Mouse (Mus musculus): ENCODE measurements at regions not wholly inside any gene's neighbourhood (a gene's known extent, or its start where the extent isn't known, plus 50 kb on each side); places are given as distances from the start of the nearest gene placed in this dataset.

DNA sequence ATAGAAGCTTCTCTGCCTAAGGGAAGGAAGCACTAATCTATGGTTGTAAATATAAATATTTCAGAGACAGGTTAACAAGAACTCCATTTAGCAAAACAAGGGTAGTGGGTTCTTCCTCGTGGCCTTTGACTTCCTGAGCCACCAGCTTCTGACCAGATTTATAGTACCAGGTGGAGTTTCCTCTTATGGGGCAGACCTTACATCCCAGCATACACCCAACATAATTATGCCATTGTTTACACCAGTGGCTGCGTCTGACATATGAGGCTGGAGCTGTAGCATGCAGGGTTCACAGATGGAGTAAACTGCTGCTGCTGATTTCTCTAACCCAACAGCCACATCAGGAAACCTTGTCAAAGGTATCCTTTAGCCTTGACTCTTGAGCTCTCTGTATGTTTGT, 75.5 kb downstream of the Trib2 start:
- intact Hi-C loops (cut with DNase I) = no loop called here
- no peak for DNase-seq (ENCODE audit: extremely low spot score in 1 of 2, low spot score in 2 of 2)

DNA sequence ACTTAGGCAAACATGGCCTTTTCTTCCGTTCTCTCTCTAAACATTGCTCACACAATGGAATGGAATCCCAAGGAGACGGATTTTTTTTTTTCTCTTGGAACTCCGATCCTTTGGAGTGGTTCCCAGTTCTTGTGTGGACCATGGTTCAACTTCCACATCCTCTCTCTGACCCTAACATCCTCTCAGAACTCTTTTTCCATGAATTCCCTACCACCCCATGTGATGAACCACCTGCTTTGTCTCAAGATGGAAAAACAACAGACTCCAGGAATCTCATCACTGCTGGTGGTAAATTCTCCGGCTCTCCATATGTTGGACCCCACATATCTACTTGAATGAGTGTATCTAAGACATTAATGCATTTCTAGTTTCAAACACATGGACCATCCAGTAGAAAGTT, 77.7 kb downstream of the Trib2 start:
- intact Hi-C loops (cut with DNase I) = no loop called here
- DNase-seq (ENCODE audit: extremely low spot score in 1 of 2, low spot score in 2 of 2) = peak in 1 of 2 experiments; percentile 34

DNA sequence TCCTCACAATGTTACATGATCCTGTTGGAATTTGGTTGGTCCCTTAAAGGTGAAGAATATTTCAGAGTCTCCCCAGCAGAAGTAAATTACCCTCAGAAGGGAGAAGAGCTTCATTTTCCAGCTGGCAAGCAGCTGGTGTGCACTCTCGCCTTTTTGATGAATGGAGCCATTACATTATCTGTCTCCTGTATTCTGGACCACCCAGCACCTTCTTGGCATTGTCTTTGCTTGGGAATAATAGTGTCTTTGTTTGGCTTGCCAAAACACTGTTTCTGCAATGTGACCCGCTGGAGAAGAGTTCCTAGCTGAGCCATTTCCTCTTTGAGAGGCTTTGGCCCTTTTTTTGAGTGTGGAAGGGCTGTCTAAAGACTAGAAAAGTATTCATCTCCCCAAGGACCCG, 85.5 kb downstream of the Trib2 start:
- peak in 1 of 2 experiments; percentile 5 for DNase-seq (ENCODE audit: extremely low spot score in 1 of 2, low spot score in 2 of 2)
- intact Hi-C loops (cut with DNase I) = no loop called here

DNA sequence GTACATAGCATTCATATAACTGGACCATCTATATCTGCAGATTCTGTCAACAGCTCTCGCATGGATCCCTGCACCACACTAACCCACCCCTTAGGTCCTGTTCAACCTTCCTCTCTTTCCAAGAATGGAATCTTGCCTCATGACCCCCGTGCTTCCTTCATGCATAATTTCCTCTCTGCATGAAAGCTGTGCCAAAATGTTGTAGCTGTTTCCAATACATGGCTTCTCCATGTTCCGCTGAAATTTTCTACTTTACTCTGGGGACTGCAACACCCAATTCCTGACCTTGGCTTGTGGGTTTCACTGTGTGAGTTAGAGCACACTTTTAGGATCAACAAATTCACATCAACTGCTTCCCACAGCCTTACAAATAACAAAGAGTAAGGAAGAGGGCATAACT, 87.0 kb downstream of the Trib2 start:
- no peak for DNase-seq (ENCODE audit: extremely low spot score in 1 of 2, low spot score in 2 of 2)
- intact Hi-C loops (cut with DNase I) = no loop called here

DNA sequence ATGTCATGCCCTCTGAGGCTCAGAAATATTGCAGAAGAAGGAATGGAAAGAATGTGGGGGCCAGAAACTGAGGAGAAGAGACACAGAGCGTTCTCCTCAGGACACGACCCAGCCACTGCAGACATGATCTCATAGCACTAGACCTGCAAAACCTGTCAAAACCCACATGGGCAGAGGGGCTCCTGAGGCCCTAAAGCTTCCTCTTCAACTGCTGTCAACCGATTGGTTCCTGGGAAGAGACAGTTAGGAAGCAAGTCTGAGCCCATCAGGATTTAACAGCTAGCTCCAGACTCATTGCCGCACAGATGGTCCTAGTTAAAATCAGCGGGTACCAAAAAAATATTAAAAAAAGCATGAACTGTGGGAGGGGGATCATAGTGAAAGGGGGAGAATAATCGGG, 93.2 kb downstream of the Trib2 start:
- intact Hi-C loops (cut with DNase I) = no loop called here
- DNase-seq (ENCODE audit: extremely low spot score in 1 of 2, low spot score in 2 of 2) = no peak

DNA sequence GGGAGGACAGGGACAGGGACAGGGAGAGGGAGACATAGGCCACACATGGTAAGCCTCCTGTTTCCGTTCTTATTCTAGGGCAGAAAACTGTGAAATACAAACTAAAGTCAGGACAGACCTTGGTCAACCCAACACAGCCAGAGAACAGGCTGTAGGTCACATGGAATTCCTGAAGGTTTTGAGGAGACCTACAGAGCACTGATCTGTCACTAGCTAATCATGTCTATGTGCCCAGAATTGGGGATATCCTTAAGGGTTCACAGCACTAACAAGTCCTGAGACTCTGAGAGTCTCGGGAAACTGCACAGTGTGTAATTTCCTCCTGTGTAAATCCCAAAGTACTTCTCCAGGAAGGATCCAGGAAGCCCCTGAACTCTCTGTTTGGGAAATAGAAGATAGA, 94.6 kb downstream of the Trib2 start:
- DNase-seq (ENCODE audit: extremely low spot score in 1 of 2, low spot score in 2 of 2) = no peak
- intact Hi-C loops (cut with DNase I) = no loop called here

DNA sequence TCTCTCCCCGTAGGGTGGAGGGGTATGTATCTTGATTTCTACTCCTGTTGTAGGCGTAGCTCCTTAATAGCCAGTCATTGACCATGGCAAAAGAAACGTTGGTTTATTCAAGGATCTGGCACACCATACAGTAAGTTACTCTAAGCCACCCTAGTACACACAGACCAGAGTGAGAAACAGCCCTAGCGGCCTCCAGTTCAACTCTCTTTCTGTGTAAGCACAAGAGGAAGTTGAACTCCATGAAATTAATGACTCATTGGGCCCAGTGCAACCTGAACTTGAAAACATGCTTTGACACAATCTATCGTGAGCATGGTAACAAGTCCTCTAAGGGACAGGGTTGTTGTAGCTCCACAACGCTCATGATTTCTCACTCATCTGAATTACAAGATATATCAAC, 96.6 kb downstream of the Trib2 start:
- intact Hi-C loops (cut with DNase I) = no loop called here
- no peak for DNase-seq (ENCODE audit: extremely low spot score in 1 of 2, low spot score in 2 of 2)

DNA sequence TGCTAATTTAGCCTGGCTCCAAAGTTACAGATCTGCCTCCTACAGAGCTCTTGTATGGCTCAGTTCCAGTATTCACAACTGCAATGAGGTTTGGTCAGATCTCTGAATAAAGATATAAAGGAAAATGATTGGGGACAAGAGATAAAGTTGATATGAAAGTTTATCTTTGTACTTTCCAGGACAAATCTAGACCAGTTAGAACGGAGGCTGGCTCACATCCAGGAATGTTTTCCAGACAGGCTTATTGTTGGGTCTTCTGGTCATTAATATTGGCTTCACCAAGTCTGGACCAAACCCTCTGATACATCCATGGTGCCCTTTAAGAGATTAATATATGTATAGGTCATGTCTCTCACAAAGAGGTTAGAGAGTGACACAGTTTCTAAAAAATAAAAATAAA, 97.9 kb downstream of the Trib2 start:
- intact Hi-C loops (cut with DNase I) = no loop called here
- DNase-seq (ENCODE audit: extremely low spot score in 1 of 2, low spot score in 2 of 2) = peak in 1 of 2 experiments; percentile 28

DNA sequence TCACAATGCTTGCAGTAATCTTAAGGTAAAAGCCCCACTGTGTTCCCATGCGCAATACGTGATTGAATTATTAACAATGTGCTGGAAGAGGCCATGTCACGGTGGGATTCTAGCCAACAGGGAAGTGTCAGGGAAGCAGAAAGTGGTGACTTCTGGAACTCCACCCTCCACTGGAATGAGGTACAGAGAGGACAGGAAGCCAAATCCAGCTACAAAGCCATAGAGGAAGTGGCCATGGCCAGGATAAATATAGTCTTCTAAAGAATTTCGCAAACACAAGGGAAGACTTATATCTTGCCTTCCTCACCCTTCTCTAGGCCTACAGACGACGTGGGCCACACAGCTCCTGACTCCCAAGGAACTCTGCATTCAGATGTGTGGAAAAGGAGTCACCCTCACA, 98.7 kb downstream of the Trib2 start:
- intact Hi-C loops (cut with DNase I) = no loop called here

DNA sequence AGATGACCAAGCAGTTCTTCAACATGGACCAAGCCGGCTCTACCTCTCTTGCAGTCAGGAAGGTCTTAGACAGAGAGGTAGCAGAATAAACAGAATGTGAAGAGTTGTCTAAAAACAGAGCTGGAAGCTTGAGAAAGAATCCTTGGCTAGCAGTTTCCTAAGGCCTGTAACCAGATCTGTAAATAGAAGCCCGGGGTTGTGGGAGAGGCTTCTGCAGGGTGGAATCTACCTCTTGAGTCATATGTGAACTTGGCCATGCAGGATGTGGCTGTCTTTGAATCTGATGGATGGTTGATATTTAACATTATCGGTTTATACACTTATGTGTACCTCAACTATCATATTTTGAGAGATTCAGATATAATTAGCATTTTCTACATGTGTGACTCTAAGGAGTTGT, 99.4 kb downstream of the Trib2 start:
- no peak for DNase-seq (ENCODE audit: extremely low spot score in 1 of 2, low spot score in 2 of 2)
- intact Hi-C loops (cut with DNase I) = no loop called here

More for the DNA sequence above, 98.7 kb downstream of the Trib2 start:
- DNase-seq (ENCODE audit: extremely low spot score in 1 of 2, low spot score in 2 of 2) = peak in 1 of 2 experiments; percentile 63

DNA sequence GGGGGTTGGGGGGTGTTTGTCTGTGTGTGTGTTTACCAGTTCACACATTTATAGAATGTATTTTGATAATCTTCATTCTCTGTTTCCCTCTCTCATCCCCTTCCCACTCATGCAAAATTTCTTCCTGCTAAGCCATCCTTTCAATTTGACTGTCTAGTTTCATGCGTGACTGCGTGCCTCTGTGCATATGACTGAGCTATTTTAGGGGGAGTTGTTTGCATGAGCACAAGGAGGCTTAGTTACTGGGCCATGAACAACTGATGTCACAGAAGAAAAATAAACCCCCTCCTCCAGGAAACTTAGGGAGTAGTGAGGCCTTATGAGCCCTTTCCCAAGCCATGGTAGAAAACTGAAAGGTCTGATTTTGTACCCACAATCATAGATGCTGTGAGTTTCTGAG, 103.1 kb downstream of the Trib2 start:
- intact Hi-C loops (cut with DNase I) = no loop called here
- DNase-seq (ENCODE audit: extremely low spot score in 1 of 2, low spot score in 2 of 2) = no peak

DNA sequence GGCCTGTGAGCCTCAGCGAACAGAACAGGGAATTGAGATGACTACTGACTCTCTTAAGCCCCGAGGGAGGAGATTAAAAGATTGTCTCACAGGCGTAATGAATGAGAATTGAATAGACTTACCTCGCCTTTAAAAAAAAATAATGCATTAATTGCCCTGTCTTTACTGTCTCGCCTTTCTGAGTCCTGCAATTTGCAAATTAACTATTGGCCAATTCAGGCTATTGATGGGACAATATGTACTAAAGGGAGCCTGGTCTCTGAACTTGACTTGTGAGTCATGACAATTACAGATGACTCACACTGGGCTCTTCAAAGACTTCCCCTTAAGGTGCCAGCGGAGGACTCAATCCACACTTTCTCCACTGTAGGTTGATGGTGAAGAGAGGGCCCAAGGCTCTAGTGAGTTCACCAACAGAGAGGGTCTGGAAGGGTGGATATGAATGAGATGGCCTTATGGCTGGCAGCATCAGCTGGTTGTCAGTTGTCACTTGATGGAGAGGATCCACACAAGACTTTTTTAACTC, 109.1 kb downstream of the Trib2 start:
- intact Hi-C loops (cut with DNase I) = no loop called here
- no peak for DNase-seq (ENCODE audit: extremely low spot score in 1 of 2, low spot score in 2 of 2)

DNA sequence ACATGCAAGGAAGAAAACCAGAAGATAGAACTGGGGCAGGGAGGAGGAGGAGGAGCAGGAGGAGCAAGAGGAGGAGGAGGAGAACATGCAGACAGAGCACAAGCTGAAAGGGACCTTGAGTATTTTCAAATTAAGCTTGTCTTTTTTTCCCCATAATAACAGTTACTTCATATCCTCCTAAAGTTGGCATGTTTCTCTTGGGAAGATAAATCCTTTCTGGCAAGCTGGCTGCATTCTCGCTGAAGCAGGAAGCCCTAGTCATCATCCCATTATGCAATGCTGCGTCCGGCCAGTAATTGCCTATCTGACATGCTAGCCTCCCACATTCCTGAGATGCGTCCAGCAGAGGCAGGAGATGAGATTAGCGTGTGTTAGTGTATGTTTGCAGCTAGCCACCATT, 112.3 kb downstream of the Trib2 start:
- DNase-seq (ENCODE audit: extremely low spot score in 1 of 2, low spot score in 2 of 2) = peak in 1 of 2 experiments; percentile 56
- intact Hi-C loops (cut with DNase I) = no loop called here

DNA sequence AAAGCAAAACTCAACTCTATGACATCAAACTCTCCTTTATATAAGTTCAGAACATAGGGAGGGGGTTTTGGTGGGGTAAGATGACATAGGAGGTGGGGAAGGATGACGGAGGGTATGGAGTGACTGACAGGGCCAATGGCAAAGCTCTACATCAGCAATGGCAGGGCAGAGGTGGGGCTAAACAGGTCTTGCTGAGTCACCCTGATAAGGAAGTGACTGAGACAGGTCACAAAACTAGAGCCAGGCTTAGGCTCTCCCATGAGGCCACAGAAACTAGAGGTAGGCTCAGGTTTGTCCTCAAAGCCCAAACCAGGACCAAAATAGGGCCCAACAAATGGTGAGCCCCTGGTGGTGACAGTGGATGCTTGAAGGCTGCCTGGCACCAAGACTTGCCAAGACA, 114.6 kb downstream of the Trib2 start:
- intact Hi-C loops (cut with DNase I) = no loop called here
- DNase-seq (ENCODE audit: extremely low spot score in 1 of 2, low spot score in 2 of 2) = no peak

DNA sequence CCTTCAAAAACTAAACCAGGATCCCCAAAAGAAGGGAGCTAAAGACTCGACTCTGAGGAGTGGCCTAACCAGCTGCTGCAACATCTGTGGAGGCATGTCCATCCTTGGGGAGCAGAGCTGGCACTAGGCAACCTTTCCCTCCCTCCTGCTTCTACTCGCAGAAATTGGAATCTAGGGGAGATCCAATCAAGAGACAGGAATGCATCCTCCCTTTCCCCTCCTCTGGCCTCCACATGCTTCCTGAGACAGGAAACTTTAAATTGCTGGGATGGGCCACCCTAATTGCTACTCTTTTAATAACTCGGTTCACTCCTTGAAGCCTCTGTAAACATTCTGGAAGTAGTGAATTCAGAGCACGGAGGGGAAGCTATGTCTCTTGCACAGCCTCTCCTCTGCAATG, 117.9 kb downstream of the Trib2 start:
- DNase-seq (ENCODE audit: extremely low spot score in 1 of 2, low spot score in 2 of 2) = no peak
- intact Hi-C loops (cut with DNase I) = no loop called here

DNA sequence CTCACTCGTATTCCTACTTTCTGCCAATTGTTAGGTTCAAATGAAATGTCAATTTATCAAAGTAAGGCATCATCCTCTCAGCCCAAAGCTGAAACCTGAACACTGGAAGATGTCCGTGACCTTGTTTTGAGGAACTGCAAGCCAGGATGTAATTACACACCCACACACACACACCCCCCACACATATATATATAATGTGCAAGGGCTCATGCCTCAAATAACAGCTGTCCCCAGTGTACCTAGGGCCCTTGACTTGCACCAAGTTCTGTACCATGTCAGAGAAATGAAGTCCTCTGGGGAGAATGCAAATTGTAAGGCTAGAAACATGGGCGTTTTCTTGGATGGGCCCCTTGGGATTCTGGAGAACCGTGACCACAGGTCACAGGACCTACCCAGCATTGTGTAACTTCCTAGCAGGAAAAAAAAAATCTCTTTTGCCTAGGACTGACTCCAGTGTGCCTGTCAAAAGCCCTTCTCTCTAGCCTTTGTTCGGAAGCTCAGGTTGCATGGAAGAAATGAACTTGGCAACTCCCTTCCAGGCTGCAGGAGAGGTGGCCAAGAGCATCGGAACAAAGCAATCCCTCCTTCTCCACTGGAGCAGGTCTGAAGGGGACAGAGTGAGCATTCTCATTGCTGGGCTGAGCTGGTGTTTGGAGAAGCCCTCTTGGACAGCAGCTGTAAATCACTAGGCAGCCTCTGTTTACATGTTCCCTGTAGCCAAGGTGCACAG, 118.5 kb downstream of the Trib2 start:
- no peak for DNase-seq (ENCODE audit: extremely low spot score in 1 of 2, low spot score in 2 of 2)
- intact Hi-C loops (cut with DNase I) = no loop called here

DNA sequence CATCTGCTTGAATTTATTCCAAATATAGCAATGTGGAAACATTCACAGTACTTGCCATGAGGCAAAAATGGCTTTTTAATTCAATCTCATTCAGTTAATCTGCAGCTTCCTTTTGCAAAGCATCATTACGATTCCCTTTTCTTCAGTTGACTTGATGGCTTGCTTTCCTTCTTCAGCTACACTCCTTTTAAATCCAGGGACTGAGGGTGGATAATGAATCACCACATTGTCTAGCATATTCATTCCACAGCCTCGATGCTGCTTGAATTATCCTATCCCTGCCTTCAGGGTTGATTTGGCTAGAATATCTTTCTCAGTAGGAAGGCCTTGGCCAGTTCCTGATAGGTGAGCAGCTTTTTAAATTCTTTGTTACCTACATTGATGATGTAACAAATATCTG, 128.4 kb downstream of the Trib2 start:
- no peak for DNase-seq (ENCODE audit: extremely low spot score in 1 of 2, low spot score in 2 of 2)
- intact Hi-C loops (cut with DNase I) = no loop called here

DNA sequence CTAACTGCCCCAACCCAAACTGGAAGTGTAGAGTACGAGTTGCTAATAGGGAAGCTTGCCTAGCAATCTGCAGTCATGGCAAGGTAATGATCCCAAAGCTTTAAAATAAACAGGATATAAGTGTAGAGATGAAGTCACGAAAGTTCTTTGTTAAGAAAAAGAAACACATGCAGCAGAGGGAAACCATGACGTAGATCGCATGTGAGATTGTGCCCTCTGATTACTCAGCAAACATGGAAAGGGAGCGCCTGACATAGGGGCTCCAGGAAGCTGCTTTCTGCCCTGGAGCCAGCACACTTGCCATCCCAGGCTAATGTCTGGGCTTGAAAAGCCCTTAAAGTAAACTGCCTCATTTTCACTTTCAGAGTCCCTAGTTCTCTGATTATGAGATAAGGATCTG, 132.4 kb downstream of the Trib2 start:
- no peak for DNase-seq (ENCODE audit: extremely low spot score in 1 of 2, low spot score in 2 of 2)
- intact Hi-C loops (cut with DNase I) = loop anchor here (5.0 kb wide), 1 partner anchor 42 kb away; no protein-coding TSS in a partner anchor

DNA sequence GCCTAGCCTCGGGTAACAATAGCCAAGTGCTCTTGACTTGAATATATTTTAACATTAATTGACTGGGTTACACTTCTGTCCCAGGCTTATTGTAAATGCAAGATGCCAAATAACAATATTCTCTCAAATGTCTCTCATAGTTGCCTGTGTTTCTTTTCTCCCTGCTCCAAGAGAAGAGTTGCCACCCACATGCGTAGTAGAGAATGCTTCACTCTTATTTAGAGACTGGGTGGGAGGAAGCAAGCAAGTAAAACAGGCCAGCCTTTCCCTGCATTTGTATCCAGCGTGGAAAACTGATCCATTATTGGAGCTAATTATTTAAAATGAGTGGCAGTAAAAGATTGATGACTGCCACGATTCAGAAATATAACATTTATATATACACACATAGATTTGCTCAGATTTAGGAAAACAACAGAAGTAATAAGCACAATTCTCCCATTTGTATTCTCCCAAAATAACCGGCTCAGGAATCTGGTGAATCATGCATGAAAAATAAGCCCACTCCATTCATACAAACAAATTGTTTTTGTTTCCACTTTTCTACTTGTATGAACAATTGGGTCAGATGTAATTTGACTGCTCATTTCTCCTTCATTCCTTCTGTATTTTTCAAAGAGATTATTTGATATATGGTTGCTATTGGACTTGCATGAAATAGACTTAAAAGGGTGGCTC, 134.9 kb downstream of the Trib2 start:
- intact Hi-C loops (cut with DNase I) = loop anchor here (5.0 kb wide), 1 partner anchor 40 kb away; no protein-coding TSS in a partner anchor
- peak in 1 of 2 experiments; percentile 10 for DNase-seq (ENCODE audit: extremely low spot score in 1 of 2, low spot score in 2 of 2)

DNA sequence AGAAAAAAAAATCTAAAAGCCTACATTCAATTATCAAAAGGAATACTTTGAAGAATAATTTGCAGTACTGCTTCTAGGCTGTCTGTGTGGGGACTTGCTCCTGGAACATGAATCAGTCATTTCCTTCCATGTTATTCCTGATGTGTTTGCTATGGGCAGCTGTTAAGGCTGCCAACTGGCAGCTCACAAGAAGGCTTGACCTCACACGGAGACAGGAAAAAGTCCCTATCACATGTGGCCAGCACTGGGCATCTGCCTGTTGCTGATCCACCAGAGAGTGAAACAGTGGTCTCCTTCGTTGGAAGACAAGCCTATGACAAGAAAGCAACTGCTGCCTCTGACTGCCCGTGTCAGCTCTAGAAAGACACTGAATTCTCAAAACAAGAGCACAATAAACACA, 140.6 kb downstream of the Trib2 start:
- no peak for DNase-seq (ENCODE audit: extremely low spot score in 1 of 2, low spot score in 2 of 2)
- intact Hi-C loops (cut with DNase I) = no loop called here
